26 mouse cellular contexts compared by ENCODE assay signal in genomic region chr9:97501416-97501815, GRCm38 (mm10).
"Had no signal": no experiment of that assay in that cellular context is flagged by ENCODE, and none has a peak within 500 bp of the region (broad histone marks: within the 10 kb centered on the region; RNA-seq: fewer than 3 reads in every experiment).

No protein-coding gene starts in this region.

- H3K27ac ChIP-seq: gastrocnemius, adult 2 months; heart, adult 2 months; heart, embryonic 10.5 days; hindbrain, embryonic 10.5 days; hindbrain, embryonic 12.5 days; hindbrain, embryonic 14.5 days; intestine, embryonic 15.5 days; left cerebral cortex, adult 2 months; limb, embryonic 13.5 days; limb, embryonic 15.5 days; liver, embryonic 12.5 days; liver, embryonic 14.5 days had no signal

- H3K4me3 ChIP-seq: gastrocnemius, adult 2 months; heart, adult 2 months; heart, embryonic 10.5 days; heart, embryonic 12.5 days; hindbrain, embryonic 10.5 days; hindbrain, embryonic 12.5 days; intestine, embryonic 15.5 days; left cerebral cortex, adult 2 months; limb, embryonic 13.5 days; limb, embryonic 15.5 days; liver, embryonic 12.5 days had no signal

- H3K4me2 ChIP-seq: heart, embryonic 12.5 days; hindbrain, embryonic 12.5 days; hindbrain, embryonic 14.5 days; intestine, embryonic 15.5 days; limb, embryonic 13.5 days; limb, embryonic 15.5 days; liver, embryonic 12.5 days had no signal

- DNase-seq: gastrocnemius, adult 2 months; gastrocnemius, postnatal 10 days; gastrocnemius, postnatal 25 days; heart, adult 2 months; heart, postnatal 10 days; heart, postnatal 4 days; kidney, adult 18-20 months; kidney, adult 8-10 months; kidney, postnatal 10 days; kidney, postnatal 25 days; kidney, postnatal 4 days; layer of hippocampus, adult 9-11 months had no signal

- H3K9me3 ChIP-seq: heart, embryonic 10.5 days; heart, embryonic 12.5 days; hindbrain, embryonic 10.5 days; hindbrain, embryonic 12.5 days; intestine, embryonic 15.5 days; limb, embryonic 13.5 days; limb, embryonic 15.5 days; liver, embryonic 12.5 days had no signal

- H3K4me1 ChIP-seq: heart, embryonic 10.5 days; heart, embryonic 12.5 days; hindbrain, embryonic 10.5 days; hindbrain, embryonic 12.5 days; intestine, embryonic 15.5 days; limb, embryonic 13.5 days; limb, embryonic 15.5 days; liver, embryonic 12.5 days had no signal

- H3K27me3 ChIP-seq: heart, embryonic 12.5 days; hindbrain, embryonic 12.5 days; intestine, embryonic 15.5 days; limb, embryonic 13.5 days; limb, embryonic 15.5 days; liver, embryonic 12.5 days had no signal

- ATAC-seq: hindbrain, embryonic 16.5 days; inflammation-experienced regulatory T-cells, adult 6 months; intestine, embryonic 15.5 days; intestine, postnatal 0 days; liver, embryonic 12.5 days had no signal

- H3K36me3 ChIP-seq: heart, embryonic 10.5 days; heart, embryonic 12.5 days; hindbrain, embryonic 10.5 days; hindbrain, embryonic 12.5 days; intestine, embryonic 15.5 days; limb, embryonic 13.5 days; limb, embryonic 15.5 days; liver, embryonic 12.5 days had no signal

- H3K9ac ChIP-seq: heart, embryonic 12.5 days; hindbrain, embryonic 12.5 days; hindbrain, embryonic 14.5 days; intestine, embryonic 15.5 days; limb, embryonic 13.5 days; limb, embryonic 15.5 days; liver, embryonic 12.5 days; liver, embryonic 14.5 days had no signal
